Mouse (Mus musculus) embryonic facial prominence, embryonic 15.5 days (tissue): ENCODE results near the gene Nemp2. TPM values are rescaled to one million over a fixed set of nuclear protein-coding genes. Genes with fewer than 3 reads are reported as not detected.
"Not testable (repeated sequence)": the region's sequence is repeated elsewhere in the genome, so short reads cannot be mapped to it uniquely, and the experiment has no call there.

Experiments used
- ATAC-seq: fragments of 200-750 bp; cut with Nextera tagmentation; 2 replicates; pipeline ENCODE4 v1.8.0; 2017; ENCODE audit warnings: low read depth, moderate TSS enrichment; ENCODE audit not compliant: insufficient number of reproducible peaks, low FRiP score, low TSS enrichment
- H3K27ac ChIP-seq: fragments of 300-500 bp; sonication (generic); replicated peaks from 2 replicates; pipeline ENCODE4 v1.5.1; 2015; ENCODE audit warnings: mild to moderate bottlenecking, inconsistent platforms
- H3K27me3 ChIP-seq: fragments of 300-500 bp; sonication (generic); 2 replicates; pipeline ENCODE4 v1.6.1; 2015; ENCODE audit warnings: inconsistent platforms
- H3K36me3 ChIP-seq: fragments of 300-500 bp; sonication (generic); 2 replicates; pipeline ENCODE4 v1.6.1; 2015; ENCODE audit warnings: mild to moderate bottlenecking, inconsistent platforms
- H3K4me1 ChIP-seq: fragments of 300-500 bp; sonication (generic); 2 replicates; pipeline ENCODE4 v1.6.1; 2015; ENCODE audit warnings: inconsistent platforms
- H3K4me2 ChIP-seq: fragments of 300-500 bp; sonication (generic); replicated peaks from 2 replicates; pipeline ENCODE4 v1.6.1; 2015; ENCODE audit warnings: mild to moderate bottlenecking, inconsistent platforms
- H3K4me3 ChIP-seq: fragments of 300-500 bp; sonication (generic); replicated peaks from 2 replicates; pipeline ENCODE4 v1.5.1; 2015; ENCODE audit warnings: mild to moderate bottlenecking, inconsistent platforms
- H3K9ac ChIP-seq: fragments of 300-500 bp; sonication (generic); 2 replicates; pipeline ENCODE4 v1.6.1; 2015; ENCODE audit warnings: inconsistent platforms
- H3K9me3 ChIP-seq: fragments of 300-500 bp; sonication (generic); replicated peaks from 2 replicates; pipeline ENCODE4 v1.6.1; 2016; ENCODE audit warnings: inconsistent platforms
- WGBS: fragments of 180-500 bp; shearing (Covaris S2); methylation state at CpG from one replicate; pipeline ENCODE4 v1.1.7; 2015; 5-methylcytosine and 5-hydroxymethylcytosine counted together
- polyA plus RNA-seq: library from polyadenylated mRNA; unstranded; fragments of >200 nt; fragmentation: Nextera tagmentation; extraction: Ambion mirVana; gene quantifications from 2 replicates; pipeline ENCODE4 v1.2.1, GENCODE M21; 2015

Gene Nemp2
- polyA plus RNA-seq, 1 experiment from 2014 or later: 9.3 TPM

DNA sequence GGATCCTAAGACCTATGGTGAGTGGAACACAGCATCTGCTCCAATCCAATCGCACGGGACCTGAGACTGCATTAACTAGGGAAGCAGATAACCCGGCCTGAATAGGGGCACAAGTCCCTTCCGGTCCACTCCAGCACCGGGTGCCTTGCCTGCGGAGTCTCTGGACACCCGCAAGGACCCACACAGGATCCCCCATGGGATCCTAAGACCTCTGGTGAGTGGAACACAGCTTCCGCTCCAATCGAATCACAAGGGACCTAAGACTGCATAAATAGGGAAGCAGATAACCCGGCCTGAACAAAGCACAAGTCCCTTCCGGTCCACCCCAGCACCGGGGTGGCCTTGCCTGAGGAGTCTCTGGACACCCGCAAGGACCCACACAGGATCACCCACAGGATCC, 64.0 kb downstream of the Nemp2 start:
- H3K4me1 ChIP-seq, H3K9me3 ChIP-seq, H3K27ac ChIP-seq, H3K4me2 ChIP-seq, H3K27me3 ChIP-seq, H3K36me3 ChIP-seq, H3K9ac ChIP-seq, ATAC-seq, H3K4me3 ChIP-seq: not testable (repeated sequence)
- WGBS: 93% methylated on average over 13 of the region's 13 CpGs

Other genes starting within 250 kb of the Nemp2 start
- gene Nab1, start 130.0 kb upstream of the Nemp2 start, polyA plus RNA-seq: 25.9 and 26.3 TPM in 2 replicates
- gene Mfsd6, start 96.8 kb downstream of the Nemp2 start, polyA plus RNA-seq: 5.4 and 5.6 TPM in 2 replicates
- gene Inpp1, start 187.0 kb downstream of the Nemp2 start, polyA plus RNA-seq: 15.7 and 20.0 TPM in 2 replicates
- 21.9 and 22.4 TPM in 2 replicates for gene Hibch, start 214.2 kb downstream of the Nemp2 start, polyA plus RNA-seq